Mouse (Mus musculus) regulatory T cell (primary cell): Measurements from ENCODE around the gene Nbl1.

Experiments
- in situ Hi-C: fragments of 300-600 bp; cut with MboI, MseI; formaldehyde crosslinking; loops from one replicate; pipeline ENCODE4 v1.15.1; 2025; ENCODE audit warnings: high pct_unique_total_duplicates

The Nbl1 gene

DNA sequence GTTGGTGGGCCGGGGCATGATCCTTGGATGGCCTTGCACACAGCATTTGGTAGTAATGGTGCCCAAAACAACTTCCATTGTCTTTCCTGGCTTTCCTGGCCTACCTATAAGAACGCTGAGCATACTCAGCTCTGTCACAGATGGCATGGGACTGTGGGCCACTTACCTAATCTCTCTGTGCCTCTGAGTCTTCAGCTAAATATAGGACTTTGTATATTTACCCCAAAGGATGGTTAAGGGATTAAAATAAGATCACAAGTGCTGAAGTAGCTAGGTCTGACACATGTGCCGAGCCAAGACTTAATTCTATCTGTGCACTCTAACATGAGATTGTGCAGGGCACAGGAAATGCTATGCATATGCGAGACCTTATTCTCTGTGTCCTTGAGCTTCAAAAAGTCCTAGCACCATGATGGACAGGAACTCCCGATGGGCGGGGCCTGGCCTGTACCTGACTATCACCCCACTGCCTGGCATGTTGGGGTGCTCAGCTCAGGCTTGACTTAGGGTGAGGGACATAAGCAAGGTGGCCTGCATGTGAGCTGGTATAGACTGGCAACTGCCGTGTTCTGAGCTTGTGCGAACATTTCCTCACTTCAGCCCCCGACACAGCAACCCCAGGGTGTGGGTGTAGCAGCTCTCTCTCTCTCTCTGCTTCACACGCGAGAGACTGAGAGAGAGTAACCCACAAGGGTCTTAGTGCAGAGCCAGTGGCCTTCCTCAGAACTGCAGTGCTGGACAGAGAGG lies 59.4 kb downstream of the Nbl1 start:
- in situ Hi-C loops = loop anchor here (25.0 kb wide), 1 partner anchor 1771 kb away; no protein-coding TSS in a partner anchor

GRCm38 (mm10) chr4:139032521-139032920 lies 60.3 kb downstream of the Nbl1 start:
- in situ Hi-C loops = loop anchor here (25.0 kb wide), 1 partner anchor 1770 kb away; no protein-coding TSS in a partner anchor
